Mouse (Mus musculus) embryonic facial prominence, embryonic 13.5 days (tissue): Measurements from ENCODE around the gene Fgfr2. TPM values are rescaled to one million over a fixed set of nuclear protein-coding genes. Genes with fewer than 3 reads are reported as not detected.
A peak's percentile ranks its signal among the peaks of the same experiment; 100 is the strongest.

ENCODE experiments used
- ATAC-seq: fragments of 200-750 bp; cut with Nextera tagmentation; 2 replicates; pipeline ENCODE4 v1.8.0; 2017; ENCODE audit warnings: low read depth; ENCODE audit not compliant: insufficient number of reproducible peaks, insufficient read depth, low FRiP score, low TSS enrichment
- H3K27ac ChIP-seq: fragments of 300-500 bp; sonication (generic); 2 replicates; pipeline ENCODE4 v1.5.1; 2015; ENCODE audit warnings: moderate library complexity, mild to moderate bottlenecking, inconsistent platforms
- H3K27me3 ChIP-seq: fragments of 300-500 bp; sonication (generic); 2 replicates; pipeline ENCODE4 v1.6.1; 2015; ENCODE audit warnings: mild to moderate bottlenecking, inconsistent platforms
- H3K36me3 ChIP-seq: fragments of 300-500 bp; sonication (generic); 2 replicates; pipeline ENCODE4 v1.6.1; 2015; ENCODE audit warnings: mild to moderate bottlenecking, inconsistent platforms
- H3K4me1 ChIP-seq: fragments of 300-500 bp; sonication (generic); 2 replicates; pipeline ENCODE4 v1.6.1; 2015; ENCODE audit warnings: inconsistent platforms
- H3K4me2 ChIP-seq: fragments of 300-500 bp; sonication (generic); 2 replicates; pipeline ENCODE4 v1.6.1; 2015; ENCODE audit warnings: moderate library complexity, mild to moderate bottlenecking, inconsistent platforms
- H3K4me3 ChIP-seq: fragments of 300-500 bp; sonication (generic); 2 replicates; pipeline ENCODE4 v1.5.1; 2015; ENCODE audit warnings: mild to moderate bottlenecking, inconsistent platforms
- H3K9ac ChIP-seq: fragments of 300-500 bp; sonication (generic); 2 replicates; pipeline ENCODE4 v1.6.1; 2015; ENCODE audit warnings: mild to moderate bottlenecking, inconsistent platforms
- H3K9me3 ChIP-seq: fragments of 300-500 bp; sonication (generic); 2 replicates; pipeline ENCODE4 v1.6.1; 2016; ENCODE audit warnings: inconsistent platforms
- WGBS: fragments of 180-500 bp; shearing (Covaris S2); methylation state at CpG from one replicate; pipeline ENCODE4 v1.1.7; 2015; ENCODE audit warnings: mixed read lengths; 5-methylcytosine and 5-hydroxymethylcytosine counted together
- polyA plus RNA-seq: library from polyadenylated mRNA; unstranded; fragments of >200 nt; fragmentation: Nextera tagmentation; extraction: Ambion mirVana; gene quantifications from 2 replicates; pipeline ENCODE4 v1.2.1, GENCODE M21; 2015

Fgfr2 gene
- polyA plus RNA-seq, 1 experiment from 2014 or later: 174 TPM

DNA sequence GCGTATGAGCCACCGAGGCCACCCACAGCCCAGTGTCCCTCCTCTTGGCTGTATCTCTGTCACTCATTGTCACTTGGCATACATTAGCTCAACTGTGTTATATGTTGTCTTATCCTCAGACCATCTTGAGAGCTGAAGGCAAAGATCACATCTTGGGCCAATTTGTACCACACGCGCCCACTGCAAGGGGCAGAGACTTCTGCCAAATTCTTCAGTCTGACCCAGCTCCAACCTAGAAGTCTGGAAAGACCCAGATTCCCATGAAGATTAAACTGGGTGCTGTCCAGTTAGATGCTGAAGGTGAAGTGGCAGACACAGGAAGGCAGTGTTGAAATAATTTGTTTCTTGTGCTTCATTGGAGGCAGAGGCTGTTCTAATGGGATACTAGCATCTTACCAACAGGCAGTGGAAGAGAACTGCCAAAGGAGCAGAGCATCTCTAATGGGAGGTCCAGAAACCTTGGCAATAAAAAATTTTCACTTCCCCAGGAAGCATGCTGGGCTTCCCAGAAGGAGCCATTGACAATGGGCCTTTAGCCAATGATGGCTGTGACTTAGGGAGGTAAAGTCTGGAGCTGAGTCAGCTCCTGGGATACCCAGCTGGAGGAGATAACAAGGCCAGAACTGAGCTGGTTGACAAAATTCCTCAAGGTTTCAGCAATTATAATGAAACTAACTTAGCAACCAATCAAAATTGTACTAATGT is 514.7 kb downstream of the Fgfr2 start:
- WGBS: 89% methylated on average over 4 of the region's 4 CpGs
- ATAC-seq: no peak
- H3K36me3 ChIP-seq: no peaks in the 10 kb centered on the region

DNA sequence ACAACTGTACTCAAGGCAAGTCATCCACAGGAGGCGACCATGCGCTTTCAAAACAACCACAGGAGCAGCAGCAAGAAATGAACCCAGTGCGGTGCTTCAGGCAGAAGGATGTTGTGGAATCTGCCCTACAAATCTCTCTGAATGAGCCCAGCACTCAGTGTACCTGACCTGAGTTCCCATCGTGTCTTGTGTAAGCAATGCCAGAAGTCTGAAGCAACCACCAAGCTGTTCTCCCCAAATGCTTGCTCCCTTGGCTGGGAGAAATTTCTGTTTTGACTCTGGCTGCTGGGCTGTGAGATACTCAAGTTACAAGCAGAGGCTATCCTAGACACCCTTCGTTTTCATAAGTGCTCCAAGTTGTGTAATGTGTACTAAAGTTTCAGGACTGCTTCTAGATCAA is 517.5 kb downstream of the Fgfr2 start:
- no peak overlapping the region for H3K27ac ChIP-seq
- peaks cover 41% of the 10 kb centered on the region for H3K27me3 ChIP-seq
- no peak for ATAC-seq
- no peak overlapping the region for H3K9ac ChIP-seq
- H3K4me1 ChIP-seq: peaks cover 8% of the 10 kb centered on the region; the same call in 1 of the 2 replicates
- no peak overlapping the region for H3K4me3 ChIP-seq
- no peaks in the 10 kb centered on the region for H3K9me3 ChIP-seq
- no peak overlapping the region for H3K4me2 ChIP-seq
- 46% methylated on average over 5 of the region's 5 CpGs for WGBS
- H3K36me3 ChIP-seq: no peaks in the 10 kb centered on the region

More for the DNA sequence above, 514.7 kb downstream of the Fgfr2 start:
- no peak overlapping the region for H3K4me2 ChIP-seq
- H3K4me3 ChIP-seq: no peak overlapping the region
- no peaks in the 10 kb centered on the region for H3K9me3 ChIP-seq
- peaks cover 14% of the 10 kb centered on the region for H3K27me3 ChIP-seq
- peaks cover 8% of the 10 kb centered on the region; the same call in 1 of the 2 replicates for H3K4me1 ChIP-seq
- no peak overlapping the region for H3K9ac ChIP-seq
- H3K27ac ChIP-seq: no peak overlapping the region

GRCm38 (mm10) chr7:132604720-132605119 is 518.4 kb downstream of the Fgfr2 start:
- H3K9me3 ChIP-seq: no peaks in the 10 kb centered on the region
- peaks cover 10% of the 10 kb centered on the region for H3K4me1 ChIP-seq
- no peak overlapping the region for H3K27ac ChIP-seq
- WGBS: 83% methylated on average over 4 of the region's 4 CpGs
- H3K36me3 ChIP-seq: no peaks in the 10 kb centered on the region
- no peak overlapping the region for H3K4me2 ChIP-seq
- H3K9ac ChIP-seq: no peak overlapping the region
- peaks cover 51% of the 10 kb centered on the region for H3K27me3 ChIP-seq
- H3K4me3 ChIP-seq: no peak overlapping the region
- ATAC-seq: no peak

DNA sequence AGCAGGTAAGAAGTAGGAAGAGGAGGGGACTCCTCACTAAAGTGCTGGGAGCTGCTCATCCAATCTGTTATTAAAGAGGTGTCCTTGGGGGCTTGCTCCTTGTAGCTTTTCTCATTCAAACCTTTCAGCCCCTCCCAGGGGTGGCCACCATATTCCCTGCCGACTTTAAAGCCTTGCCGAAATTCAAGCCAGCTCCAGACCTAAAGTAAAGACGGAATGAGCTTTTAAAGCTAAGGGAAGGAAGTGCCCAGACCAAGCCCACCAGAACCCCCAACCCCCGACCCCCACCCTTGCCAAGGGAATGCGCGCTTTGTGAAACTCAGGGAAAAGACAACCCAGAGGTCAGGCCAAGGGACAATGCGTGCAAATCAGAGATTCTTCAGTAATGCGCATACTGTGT is 522.2 kb downstream of the Fgfr2 start:
- Histone ChIP-seq H3K27me3 (peaks cover 89% of the 10 kb centered on the region), H3K36me3 (no peaks in the 10 kb centered on the region)
- ATAC-seq: no peak

GRCm38 (mm10) chr7:132600026-132600425 is 523.1 kb downstream of the Fgfr2 start:
- no peaks in the 10 kb centered on the region for H3K9me3 ChIP-seq
- WGBS: 2% methylated on average over 9 of the region's 9 CpGs
- H3K9ac ChIP-seq: 0 out of 2 replicates have a peak overlapping the region, but pooled peaks have one; percentile 36
- H3K4me2 ChIP-seq: peak overlapping the region; percentile 82
- H3K36me3 ChIP-seq: no peaks in the 10 kb centered on the region
- H3K4me1 ChIP-seq: peaks cover 35% of the 10 kb centered on the region
- no peak overlapping the region for H3K27ac ChIP-seq
- peaks cover 98% of the 10 kb centered on the region for H3K27me3 ChIP-seq
- peak overlapping the region; percentile 44 for H3K4me3 ChIP-seq
- no peak for ATAC-seq

More for the DNA sequence above, 522.2 kb downstream of the Fgfr2 start:
- Histone ChIP-seq H3K27ac (no peak overlapping the region), H3K4me3 (no peak overlapping the region), H3K9me3 (no peaks in the 10 kb centered on the region), H3K4me1 (peaks cover 39% of the 10 kb centered on the region), H3K4me2 (no peak overlapping the region), H3K9ac (no peak overlapping the region)
- 5% methylated on average over 8 of the region's 8 CpGs for WGBS

DNA sequence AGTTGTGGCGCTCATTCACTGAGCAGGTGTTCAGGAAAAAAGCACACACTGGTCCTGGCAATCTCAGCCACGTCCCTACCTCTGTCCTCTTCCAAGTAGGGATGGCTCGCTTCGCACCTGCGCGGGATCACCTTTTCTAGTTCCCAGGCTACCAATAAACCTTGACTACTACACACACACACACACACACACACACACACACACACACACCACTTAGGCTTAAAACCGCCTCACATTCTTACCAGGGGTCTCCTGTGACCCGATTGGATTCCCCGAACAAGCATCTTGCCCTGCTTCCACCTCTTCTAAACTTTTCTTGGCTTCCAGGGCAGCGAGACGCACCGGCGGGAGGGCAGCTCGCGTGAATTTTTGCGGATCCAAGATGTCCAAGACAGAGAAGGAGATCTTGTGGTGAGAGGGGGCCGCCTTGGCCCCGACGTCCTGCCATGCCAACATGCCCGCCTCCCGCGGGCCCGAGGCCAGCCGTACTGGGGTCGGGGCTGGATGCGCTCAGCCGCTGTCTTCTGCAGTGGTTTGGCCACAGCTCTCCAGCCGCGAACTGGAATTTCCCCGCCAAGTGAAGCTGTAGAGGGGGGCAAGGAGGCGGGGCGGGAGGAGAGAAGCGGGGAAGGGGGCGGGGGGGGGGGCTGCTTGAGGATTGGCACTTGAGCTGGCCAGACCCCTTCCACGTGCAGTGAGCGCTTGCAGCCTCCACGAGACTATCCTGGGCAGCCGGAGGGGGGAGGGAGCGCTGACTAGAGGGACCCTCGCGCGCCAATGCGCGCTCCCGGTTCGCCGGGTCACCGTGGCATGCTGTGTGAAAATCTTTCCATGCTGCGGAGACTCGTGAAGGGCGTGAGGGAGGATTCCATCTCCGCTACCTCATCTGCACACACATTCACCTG is 523.8 kb downstream of the Fgfr2 start, which contains the start of gene Nkx1-2:
TSS of gene Nkx1-2 (minus strand) at position 567 of the 905 bp plus-strand sequence.
- Histone ChIP-seq H3K27me3 (peaks cover 97% of the 10 kb centered on the region), H3K4me1 (peaks cover 35% of the 10 kb centered on the region), H3K36me3 (no peaks in the 10 kb centered on the region), H3K4me2 (peak within 1 kb of the TSS; percentile 82), H3K27ac (no peak within 1 kb of the TSS), H3K4me3 (peak within 1 kb of the TSS; percentile 44), H3K9ac (peak within 1 kb of the TSS; percentile 36; the same call in 1 of the 2 replicates), H3K9me3 (no peaks in the 10 kb centered on the region)
- under 1% methylated on average over 48 of the region's 52 CpGs for WGBS
- no peak for ATAC-seq

- WGBS: under 1% methylated on average over 53 of the region's 60 CpGs
- Histone ChIP-seq H3K27ac (no peak overlapping the region), H3K4me2 (peak overlapping the region; percentile 90), H3K27me3 (peaks cover 89% of the 10 kb centered on the region), H3K9me3 (no peaks in the 10 kb centered on the region), H3K4me1 (peaks cover 35% of the 10 kb centered on the region), H3K36me3 (no peaks in the 10 kb centered on the region), H3K4me3 (peak overlapping the region; percentile 50), H3K9ac (peak overlapping the region; percentile 54)
- no peak for ATAC-seq
Observed at GRCm38 (mm10) chr7:132597251-132598041, 525.7 kb downstream of the Fgfr2 start.

DNA sequence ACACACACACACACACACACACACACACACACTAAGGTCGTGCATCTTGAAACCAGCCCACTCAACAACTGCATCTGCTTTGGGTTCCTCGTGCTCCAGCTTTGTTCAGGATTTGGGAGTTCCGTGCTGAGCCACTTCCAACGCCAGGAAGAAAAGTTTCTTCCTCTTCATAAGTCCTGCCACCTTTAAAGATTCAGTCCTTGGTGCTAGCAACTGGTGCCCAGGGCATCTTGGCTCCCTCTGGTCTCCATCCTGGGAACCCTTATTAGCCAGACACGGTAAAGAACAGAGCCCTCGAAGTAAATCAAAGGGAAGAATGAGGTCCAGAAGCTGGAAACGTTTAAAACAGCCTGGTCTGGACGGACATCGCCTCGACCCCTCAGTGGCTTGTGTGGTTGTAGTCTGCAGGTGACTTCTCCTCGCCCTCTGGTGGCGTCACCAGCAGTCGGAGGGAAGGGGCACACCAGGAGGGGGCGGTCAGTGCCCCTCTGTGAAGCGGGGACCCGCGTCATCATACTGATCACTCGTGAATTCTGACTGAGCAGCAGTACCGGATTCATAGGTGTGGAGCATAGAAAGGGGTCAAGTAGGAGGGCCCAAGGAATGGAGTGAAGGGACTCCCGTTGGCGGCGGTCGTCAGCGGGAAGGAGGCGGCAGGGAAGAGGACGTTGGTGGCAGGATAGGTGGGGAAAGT is 526.4 kb downstream of the Fgfr2 start:
- Histone ChIP-seq H3K4me1 (peaks cover 35% of the 10 kb centered on the region), H3K27me3 (peaks cover 83% of the 10 kb centered on the region), H3K36me3 (no peaks in the 10 kb centered on the region), H3K9ac (peak overlapping the region; percentile 54; the same call in 1 of the 2 replicates), H3K9me3 (no peaks in the 10 kb centered on the region), H3K27ac (no peak overlapping the region), H3K4me3 (peak overlapping the region; percentile 50), H3K4me2 (peak overlapping the region; percentile 90)
- ATAC-seq: no peak
- 5% methylated on average over 26 of the region's 26 CpGs for WGBS

GRCm38 (mm10) chr7:132595787-132596186 is 527.4 kb downstream of the Fgfr2 start:
- peaks cover 79% of the 10 kb centered on the region for H3K27me3 ChIP-seq
- H3K9ac ChIP-seq: no peak overlapping the region
- peaks cover 35% of the 10 kb centered on the region for H3K4me1 ChIP-seq
- H3K9me3 ChIP-seq: no peaks in the 10 kb centered on the region
- no peak overlapping the region for H3K4me2 ChIP-seq
- no peak overlapping the region for H3K4me3 ChIP-seq
- no peaks in the 10 kb centered on the region for H3K36me3 ChIP-seq
- no peak for ATAC-seq
- no peak overlapping the region for H3K27ac ChIP-seq
- 81% methylated on average over 3 of the region's 3 CpGs for WGBS

GRCm38 (mm10) chr7:132594325-132594724 is 528.8 kb downstream of the Fgfr2 start:
- 84% methylated on average over 2 of the region's 2 CpGs for WGBS
- H3K9ac ChIP-seq: no peak overlapping the region
- H3K4me1 ChIP-seq: peaks cover 24% of the 10 kb centered on the region
- no peak overlapping the region for H3K4me3 ChIP-seq
- ATAC-seq: no peak
- H3K4me2 ChIP-seq: no peak overlapping the region
- H3K27me3 ChIP-seq: peaks cover 64% of the 10 kb centered on the region
- no peak overlapping the region for H3K27ac ChIP-seq
- no peaks in the 10 kb centered on the region for H3K36me3 ChIP-seq
- no peaks in the 10 kb centered on the region for H3K9me3 ChIP-seq
